Mouse (Mus musculus): ENCODE data around the gene Stim1. TPM values are rescaled to one million over a fixed set of nuclear protein-coding genes. Genes with fewer than 3 reads are reported as not detected.
A peak's percentile ranks its signal among the peaks of the same experiment; 100 is the strongest.

The Stim1 gene
- polyA plus RNA-seq (2014; fragmentation: Nextera tagmentation; extraction: Ambion mirVana) = 22.0 and 23.3 TPM in 2 replicates

- H3K9me3 ChIP-seq (ENCODE audit: control insufficient read depth, low read length) = no peaks in the 10 kb centered on the region
- ATAC-seq (replicated peaks; ENCODE audit: low FRiP score) = peak; percentile 90
- peak within 1 kb of the TSS; percentile 96 for H3K4me2 ChIP-seq
- peak within 1 kb of the TSS; percentile 86 for H3K9ac ChIP-seq (ENCODE audit: low read depth, low read length)
- H3K27ac ChIP-seq (ENCODE audit: low read depth, low read length) = peak within 1 kb of the TSS; percentile 68
- H3K4me3 ChIP-seq (ENCODE audit: low read depth, low read length) = peak within 1 kb of the TSS; percentile 81
- under 1% methylated on average over 66 of the region's 73 CpGs for WGBS
- DNase-seq (ENCODE audit: low spot score) = peak; percentile 85
- no peaks in the 10 kb centered on the region for H3K27me3 ChIP-seq (replicated peaks; ENCODE audit: control insufficient read depth, insufficient read depth, low read length)
- H3K36me3 ChIP-seq (ENCODE audit: control insufficient read depth, insufficient read depth, low read length) = no peaks in the 10 kb centered on the region
- H3K4me1 ChIP-seq (replicated peaks; ENCODE audit: control insufficient read depth, insufficient read depth, low read length) = peaks cover 36% of the 10 kb centered on the region
Measured at GRCm38 (mm10) chr7:102267601-102268394, at the start of gene Stim1. Gene Stim1 (plus strand): TSS chr7:102267806.

DNA sequence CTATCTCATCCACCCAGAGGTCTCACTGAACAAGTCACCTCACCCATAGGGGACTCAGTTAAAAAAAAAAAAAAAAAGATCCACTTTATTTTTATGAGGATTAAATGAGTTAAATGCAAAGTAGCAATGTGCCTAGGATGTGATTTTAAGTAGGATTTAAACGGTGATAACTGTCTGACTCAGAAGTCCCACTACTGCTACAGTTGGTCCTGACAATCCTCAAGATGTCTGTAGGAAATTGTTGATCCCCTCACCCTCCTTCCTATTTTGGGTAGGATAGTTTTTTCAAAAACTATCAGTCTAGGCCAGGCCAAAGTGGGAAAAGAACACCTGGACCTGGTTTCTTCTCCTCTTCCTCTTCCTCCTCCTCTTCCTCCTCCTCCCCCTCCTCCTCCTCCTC lies 45.7 kb upstream of the Stim1 start:
- ATAC-seq (replicated peaks; ENCODE audit: low FRiP score) (no peak), DNase-seq (ENCODE audit: low spot score) (no peak)
- Histone ChIP-seq H3K4me3 (ENCODE audit: low read depth, low read length) (peak overlapping the region; percentile 67), H3K36me3 (ENCODE audit: control insufficient read depth, insufficient read depth, low read length) (no peaks in the 10 kb centered on the region), H3K27me3 (replicated peaks; ENCODE audit: control insufficient read depth, insufficient read depth, low read length) (no peaks in the 10 kb centered on the region), H3K27ac (ENCODE audit: low read depth, low read length) (no peak overlapping the region), H3K9ac (ENCODE audit: low read depth, low read length) (no peak overlapping the region), H3K4me1 (replicated peaks; ENCODE audit: control insufficient read depth, insufficient read depth, low read length) (peaks cover 7% of the 10 kb centered on the region; the same call in 1 of the 2 replicates), H3K4me2 (peak overlapping the region; percentile 22; the same call in 1 of the 2 replicates), H3K9me3 (ENCODE audit: control insufficient read depth, low read length) (no peaks in the 10 kb centered on the region)
- WGBS = 34% methylated on average over 1 of the region's 1 CpGs

- DNase-seq (ENCODE audit: low spot score) (no peak), ATAC-seq (replicated peaks; ENCODE audit: low FRiP score) (peak; percentile 56)
Measured at GRCm38 (mm10) chr7:102222336-102222735, 45.3 kb upstream of the Stim1 start.

DNA sequence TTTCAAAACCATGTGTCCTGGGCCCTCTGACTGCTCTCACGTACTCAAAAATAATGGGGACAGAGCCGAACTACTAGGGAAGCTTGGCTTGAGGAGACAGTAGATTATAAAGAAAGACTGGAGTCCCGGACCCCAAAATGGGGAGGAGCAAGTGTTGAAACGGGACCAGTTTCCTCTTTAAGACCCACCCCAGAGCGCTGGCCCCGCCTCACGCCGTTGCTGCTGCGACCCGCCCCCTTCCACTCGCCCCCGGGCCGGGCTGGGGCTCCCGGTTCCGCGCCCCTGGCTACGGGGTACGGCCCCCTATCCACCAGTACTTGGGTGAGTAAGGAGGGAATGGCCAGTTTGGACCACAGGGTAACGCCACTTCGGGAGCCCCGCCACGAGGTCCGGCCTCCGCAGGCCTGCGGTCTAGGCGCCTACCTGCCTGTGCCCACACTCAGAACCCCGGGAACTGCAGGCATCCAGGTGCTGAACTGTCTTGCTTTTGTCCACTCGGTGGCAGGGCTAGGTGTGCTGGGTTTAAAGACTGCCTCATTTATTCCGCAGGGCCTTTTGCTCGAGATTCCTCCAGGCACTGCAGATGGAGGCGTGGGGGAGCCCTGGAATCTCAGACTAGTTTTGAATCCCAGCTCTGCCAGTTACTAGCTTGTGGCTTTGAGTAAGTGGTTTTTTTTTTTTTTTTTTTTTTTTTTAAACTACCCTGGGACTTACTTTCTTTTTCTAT lies 44.6 kb upstream of the Stim1 start:
- peak; percentile 78 for DNase-seq (ENCODE audit: low spot score)
- WGBS = 2% methylated on average over 31 of the region's 31 CpGs
- H3K27ac ChIP-seq (ENCODE audit: low read depth, low read length) = peak overlapping the region; percentile 53; the same call in 1 of the 2 replicates
- peak overlapping the region; percentile 67 for H3K4me3 ChIP-seq (ENCODE audit: low read depth, low read length)
- H3K27me3 ChIP-seq (replicated peaks; ENCODE audit: control insufficient read depth, insufficient read depth, low read length) = no peaks in the 10 kb centered on the region
- no peaks in the 10 kb centered on the region for H3K9me3 ChIP-seq (ENCODE audit: control insufficient read depth, low read length)
- peaks cover 7% of the 10 kb centered on the region; the same call in 1 of the 2 replicates for H3K4me1 ChIP-seq (replicated peaks; ENCODE audit: control insufficient read depth, insufficient read depth, low read length)
- peak overlapping the region; percentile 94 for H3K4me2 ChIP-seq
- H3K36me3 ChIP-seq (ENCODE audit: control insufficient read depth, insufficient read depth, low read length) = no peaks in the 10 kb centered on the region; the same call in 1 of the 2 replicates
- peak overlapping the region; percentile 68 for H3K9ac ChIP-seq (ENCODE audit: low read depth, low read length)
- peak; percentile 78 for ATAC-seq (replicated peaks; ENCODE audit: low FRiP score)

More at GRCm38 (mm10) chr7:102222336-102222735, 45.3 kb upstream of the Stim1 start:
- Histone ChIP-seq H3K9me3 (ENCODE audit: control insufficient read depth, low read length) (no peaks in the 10 kb centered on the region), H3K27me3 (replicated peaks; ENCODE audit: control insufficient read depth, insufficient read depth, low read length) (no peaks in the 10 kb centered on the region), H3K9ac (ENCODE audit: low read depth, low read length) (peak overlapping the region; percentile 68), H3K36me3 (ENCODE audit: control insufficient read depth, insufficient read depth, low read length) (no peaks in the 10 kb centered on the region), H3K4me1 (replicated peaks; ENCODE audit: control insufficient read depth, insufficient read depth, low read length) (peaks cover 7% of the 10 kb centered on the region; the same call in 1 of the 2 replicates), H3K27ac (ENCODE audit: low read depth, low read length) (no peak overlapping the region), H3K4me3 (ENCODE audit: low read depth, low read length) (peak overlapping the region; percentile 67), H3K4me2 (peak overlapping the region; percentile 94)
- 1% methylated on average over 7 of the region's 13 CpGs for WGBS

DNA sequence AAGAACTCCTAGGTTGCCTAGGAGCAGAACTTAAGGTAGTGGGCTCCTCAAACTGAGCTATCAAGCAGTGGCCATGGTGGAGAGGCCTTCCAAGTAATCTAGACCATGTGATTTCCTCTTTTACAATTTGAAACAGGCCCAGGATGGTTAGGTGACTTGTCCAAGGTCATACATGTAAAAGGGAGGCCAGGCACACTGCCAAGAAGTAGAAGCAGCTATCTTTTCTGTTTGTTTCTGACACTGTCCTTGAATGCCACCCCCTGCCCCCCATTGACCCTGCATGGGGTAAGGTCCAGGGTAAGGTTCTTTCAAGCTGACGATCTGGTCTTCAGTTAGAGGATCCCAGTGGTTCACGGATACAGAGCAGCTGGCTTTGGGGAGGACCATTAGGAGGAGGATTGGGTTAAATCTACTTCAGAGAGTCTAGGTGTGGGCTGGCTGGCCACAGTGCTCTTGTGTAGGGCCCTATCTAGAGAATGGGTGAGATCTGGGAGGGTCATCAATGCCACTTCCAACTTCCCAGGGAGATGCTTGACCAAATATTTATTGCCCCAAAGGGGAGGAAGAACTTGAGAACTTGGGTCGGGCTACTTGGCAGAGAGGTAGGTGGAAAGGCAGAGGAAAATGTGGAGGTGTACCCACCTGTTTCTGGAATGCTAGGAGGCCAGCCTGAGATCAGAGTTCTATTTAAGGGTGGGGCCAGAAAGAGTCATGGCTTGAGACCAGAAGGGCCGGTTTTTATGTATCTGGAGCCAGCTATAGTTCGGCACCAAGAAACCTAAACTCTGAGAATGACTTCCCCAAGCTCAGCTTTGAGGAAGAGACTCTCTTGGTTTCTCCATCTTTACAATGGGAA lies 43.5 kb upstream of the Stim1 start:
- no peak for ATAC-seq (replicated peaks; ENCODE audit: low FRiP score)
- Histone ChIP-seq H3K4me1 (replicated peaks; ENCODE audit: control insufficient read depth, insufficient read depth, low read length) (peaks cover 7% of the 10 kb centered on the region; the same call in 1 of the 2 replicates), H3K27me3 (replicated peaks; ENCODE audit: control insufficient read depth, insufficient read depth, low read length) (no peaks in the 10 kb centered on the region), H3K9ac (ENCODE audit: low read depth, low read length) (no peak overlapping the region), H3K4me2 (peak overlapping the region; percentile 94), H3K4me3 (ENCODE audit: low read depth, low read length) (no peak overlapping the region), H3K27ac (ENCODE audit: low read depth, low read length) (no peak overlapping the region), H3K9me3 (ENCODE audit: control insufficient read depth, low read length) (no peaks in the 10 kb centered on the region), H3K36me3 (ENCODE audit: control insufficient read depth, insufficient read depth, low read length) (no peaks in the 10 kb centered on the region; the same call in 1 of the 2 replicates)
- DNase-seq (ENCODE audit: low spot score) = no peak
- 79% methylated on average over 5 of the region's 5 CpGs for WGBS

GRCm38 (mm10) chr7:102226051-102226450 lies 41.6 kb upstream of the Stim1 start:
- Histone ChIP-seq H3K36me3 (ENCODE audit: control insufficient read depth, insufficient read depth, low read length) (no peaks in the 10 kb centered on the region; the same call in 1 of the 2 replicates), H3K4me1 (replicated peaks; ENCODE audit: control insufficient read depth, insufficient read depth, low read length) (peaks cover 7% of the 10 kb centered on the region; the same call in 1 of the 2 replicates), H3K9ac (ENCODE audit: low read depth, low read length) (no peak overlapping the region), H3K27me3 (replicated peaks; ENCODE audit: control insufficient read depth, insufficient read depth, low read length) (no peaks in the 10 kb centered on the region), H3K4me2 (no peak overlapping the region), H3K9me3 (ENCODE audit: control insufficient read depth, low read length) (no peaks in the 10 kb centered on the region), H3K4me3 (ENCODE audit: low read depth, low read length) (no peak overlapping the region), H3K27ac (ENCODE audit: low read depth, low read length) (no peak overlapping the region)
- DNase-seq (ENCODE audit: low spot score) (no peak), ATAC-seq (replicated peaks; ENCODE audit: low FRiP score) (no peak)
- 89% methylated on average over 6 of the region's 6 CpGs for WGBS

DNA sequence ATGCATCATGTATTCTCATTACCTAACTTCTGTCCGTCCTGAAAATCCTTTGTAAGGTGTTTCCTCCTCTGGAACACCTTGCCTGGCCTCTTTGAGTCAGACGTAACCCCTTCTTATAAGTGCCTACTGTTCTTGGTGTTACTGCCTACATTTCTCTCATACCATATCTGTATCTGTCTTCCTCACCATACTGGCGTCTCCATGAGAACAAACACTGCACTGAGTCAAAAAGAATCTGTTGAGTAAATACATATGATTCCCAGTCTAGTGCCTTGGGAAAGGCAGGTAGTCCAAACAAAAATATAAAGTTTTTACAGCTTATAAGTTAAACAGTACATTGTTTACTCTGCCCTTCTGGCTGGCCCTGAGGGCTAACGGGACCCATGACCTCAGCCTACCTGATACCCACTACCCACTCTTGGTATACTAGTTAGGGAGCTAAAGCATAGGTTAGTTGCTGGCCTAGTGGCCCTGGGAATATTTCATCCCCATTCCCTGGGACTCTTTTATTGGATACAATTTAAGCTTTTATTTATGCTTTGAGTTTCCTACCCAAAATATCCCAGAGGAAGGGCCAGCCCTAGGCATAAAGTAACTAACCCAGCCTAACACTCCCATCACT lies 39.4 kb upstream of the Stim1 start:
- Histone ChIP-seq H3K4me1 (replicated peaks; ENCODE audit: control insufficient read depth, insufficient read depth, low read length) (peaks cover 7% of the 10 kb centered on the region; the same call in 1 of the 2 replicates), H3K36me3 (ENCODE audit: control insufficient read depth, insufficient read depth, low read length) (no peaks in the 10 kb centered on the region; the same call in 1 of the 2 replicates), H3K4me2 (no peak overlapping the region), H3K9me3 (ENCODE audit: control insufficient read depth, low read length) (no peaks in the 10 kb centered on the region), H3K4me3 (ENCODE audit: low read depth, low read length) (no peak overlapping the region), H3K27ac (ENCODE audit: low read depth, low read length) (no peak overlapping the region), H3K9ac (ENCODE audit: low read depth, low read length) (no peak overlapping the region), H3K27me3 (replicated peaks; ENCODE audit: control insufficient read depth, insufficient read depth, low read length) (no peaks in the 10 kb centered on the region)
- no peak for ATAC-seq (replicated peaks; ENCODE audit: low FRiP score)
- no peak for DNase-seq (ENCODE audit: low spot score)
- WGBS = 87% methylated on average over 4 of the region's 4 CpGs

Measured in liver, embryonic 11.5 days (tissue).